Mouse (Mus musculus): Measurements from ENCODE around the gene Map3k12.

Map3k12 gene

GRCm38 (mm10) chr15:102519211-102520141 is 2.6 kb upstream of the Map3k12 start:
- in situ Hi-C loops (cut with MboI, MseI), result no loop called here

- in situ Hi-C loops (cut with MboI, MseI), result no loop called here
Measured at GRCm38 (mm10) chr15:102518859-102519201, 2.0 kb upstream of the Map3k12 start.

GRCm38 (mm10) chr15:102517976-102518858 is 1.4 kb upstream of the Map3k12 start, which contains the start of gene Tarbp2:
Gene Tarbp2 (plus strand): TSS chr15:102518192.
- in situ Hi-C loops (cut with MboI, MseI), result no loop called here

- in situ Hi-C loops (cut with MboI, MseI), result no loop called here
Measured at GRCm38 (mm10) chr15:102517631-102517975, 739 bp upstream of the Map3k12 start.

GRCm38 (mm10) chr15:102516293-102516692 is 571 bp downstream of the Map3k12 start:
- in situ Hi-C loops (cut with MboI, MseI), result no loop called here

GRCm38 (mm10) chr15:102515791-102516190 is 1.1 kb downstream of the Map3k12 start:
- in situ Hi-C loops (cut with MboI, MseI), result no loop called here

- in situ Hi-C loops (cut with MboI, MseI), result no loop called here
Measured at GRCm38 (mm10) chr15:102515261-102515660, 1.6 kb downstream of the Map3k12 start.

- in situ Hi-C loops (cut with MboI, MseI), result no loop called here
Measured at GRCm38 (mm10) chr15:102513004-102513403, 3.9 kb downstream of the Map3k12 start.

GRCm38 (mm10) chr15:102512471-102512870 is 4.4 kb downstream of the Map3k12 start:
- in situ Hi-C loops (cut with MboI, MseI), result no loop called here

- in situ Hi-C loops (cut with MboI, MseI), result no loop called here
Measured at GRCm38 (mm10) chr15:102512010-102512409, 4.9 kb downstream of the Map3k12 start.

- in situ Hi-C loops (cut with MboI, MseI), result no loop called here
Measured at GRCm38 (mm10) chr15:102511285-102511833, 5.5 kb downstream of the Map3k12 start.

- in situ Hi-C loops (cut with MboI, MseI), result no loop called here
Measured at GRCm38 (mm10) chr15:102510590-102511284, 6.1 kb downstream of the Map3k12 start.

GRCm38 (mm10) chr15:102510110-102510509 is 6.8 kb downstream of the Map3k12 start:
- in situ Hi-C loops (cut with MboI, MseI), result no loop called here

GRCm38 (mm10) chr15:102508336-102508735 is 8.5 kb downstream of the Map3k12 start:
- in situ Hi-C loops (cut with MboI, MseI), result no loop called here

GRCm38 (mm10) chr15:102507561-102507960 is 9.3 kb downstream of the Map3k12 start:
- in situ Hi-C loops (cut with MboI, MseI), result no loop called here

- in situ Hi-C loops (cut with MboI, MseI), result no loop called here
Measured at GRCm38 (mm10) chr15:102506864-102507263, 10.0 kb downstream of the Map3k12 start.

- in situ Hi-C loops (cut with MboI, MseI), result no loop called here
Measured at GRCm38 (mm10) chr15:102506464-102506830, 10.4 kb downstream of the Map3k12 start.

- in situ Hi-C loops (cut with MboI, MseI), result no loop called here
Measured at GRCm38 (mm10) chr15:102505770-102506463, 10.9 kb downstream of the Map3k12 start.

GRCm38 (mm10) chr15:102505073-102505769 is 11.6 kb downstream of the Map3k12 start:
- in situ Hi-C loops (cut with MboI, MseI), result no loop called here
